Mouse (Mus musculus): ENCODE measurements around the gene Cdc14a. TPM values are rescaled to one million over a fixed set of nuclear protein-coding genes. Genes with fewer than 3 reads are reported as not detected.
A peak's percentile ranks its signal among the peaks of the same experiment; 100 is the strongest.

Cdc14a gene
- total RNA-seq, 1 experiment from 2014 or later: 14.3 TPM

GRCm38 (mm10) chr3:116267036-116267654, 156.7 kb downstream of the Cdc14a start:
- DNase-seq: no peak

GRCm38 (mm10) chr3:116266360-116266759, 157.5 kb downstream of the Cdc14a start:
- DNase-seq: no peak

GRCm38 (mm10) chr3:116263977-116264376, 159.9 kb downstream of the Cdc14a start:
- no peak for DNase-seq

- no peak for DNase-seq
Measured at GRCm38 (mm10) chr3:116263061-116263460, 160.8 kb downstream of the Cdc14a start.

GRCm38 (mm10) chr3:116256104-116256503, 167.7 kb downstream of the Cdc14a start:
- DNase-seq: no peak

- peak; percentile 33 for DNase-seq
Measured at GRCm38 (mm10) chr3:116253077-116253531, 170.7 kb downstream of the Cdc14a start, which contains the start of gene Gpr88. TSS of gene Gpr88 (minus strand) at chr3:116253503.

- DNase-seq: peak; percentile 13
Measured at GRCm38 (mm10) chr3:116252255-116253040, 171.4 kb downstream of the Cdc14a start.

- peak; percentile 36 for DNase-seq
Measured at GRCm38 (mm10) chr3:116251481-116252254, 172.2 kb downstream of the Cdc14a start.

- DNase-seq: no peak
Measured at GRCm38 (mm10) chr3:116249026-116249425, 174.8 kb downstream of the Cdc14a start.

- no peak for DNase-seq
Measured at GRCm38 (mm10) chr3:116244476-116244875, 179.4 kb downstream of the Cdc14a start.

- no peak for DNase-seq
Measured at GRCm38 (mm10) chr3:116242685-116243084, 181.1 kb downstream of the Cdc14a start.

GRCm38 (mm10) chr3:116237527-116237926, 186.3 kb downstream of the Cdc14a start:
- no peak for DNase-seq

- no peak for DNase-seq
Measured at GRCm38 (mm10) chr3:116236856-116237255, 187.0 kb downstream of the Cdc14a start.

GRCm38 (mm10) chr3:116233515-116233914, 190.3 kb downstream of the Cdc14a start:
- DNase-seq: no peak

- no peak for DNase-seq
Measured at GRCm38 (mm10) chr3:116232763-116233162, 191.1 kb downstream of the Cdc14a start.

GRCm38 (mm10) chr3:116229336-116229735, 194.5 kb downstream of the Cdc14a start:
- no peak for DNase-seq

GRCm38 (mm10) chr3:116228360-116229245, 195.2 kb downstream of the Cdc14a start:
- no peak for DNase-seq

- no peak for DNase-seq
Measured at GRCm38 (mm10) chr3:116227383-116227782, 196.4 kb downstream of the Cdc14a start.

- DNase-seq: no peak
Measured at GRCm38 (mm10) chr3:116226915-116227314, 196.9 kb downstream of the Cdc14a start.
